Mouse (Mus musculus): ENCODE measurements around the gene Sub1. TPM values are rescaled to one million over a fixed set of nuclear protein-coding genes. Genes with fewer than 3 reads are reported as not detected.
A peak's percentile ranks its signal among the peaks of the same experiment; 100 is the strongest.

Sub1 gene
- polyA plus RNA-seq, 2 experiments from 2014 or later: 633 to 791 TPM

- ATAC-seq: no peak
These were observed 31.5 kb downstream of the Sub1 start for GRCm38 (mm10) chr15:11965201-11965845.

- ATAC-seq: no peak
These were observed 32.8 kb downstream of the Sub1 start for GRCm38 (mm10) chr15:11963791-11964525.

GRCm38 (mm10) chr15:11959716-11960115 lies 37.1 kb downstream of the Sub1 start:
- ATAC-seq: no peak

- ATAC-seq: no peak
These were observed 40.7 kb downstream of the Sub1 start for GRCm38 (mm10) chr15:11956129-11956528.

GRCm38 (mm10) chr15:11954190-11954589 lies 42.6 kb downstream of the Sub1 start:
- no peak for ATAC-seq

- peak; percentile 67 for ATAC-seq
These were observed 44.6 kb downstream of the Sub1 start for GRCm38 (mm10) chr15:11952159-11952558.

GRCm38 (mm10) chr15:11951181-11951580 lies 45.6 kb downstream of the Sub1 start:
- ATAC-seq: no peak

- no peak for ATAC-seq
These were observed 46.6 kb downstream of the Sub1 start for GRCm38 (mm10) chr15:11950144-11950543.

GRCm38 (mm10) chr15:11949490-11949889 lies 47.3 kb downstream of the Sub1 start:
- ATAC-seq: no peak

- no peak for ATAC-seq
These were observed 55.9 kb downstream of the Sub1 start for GRCm38 (mm10) chr15:11940855-11941254.

Other genes with a start within 250 kb of the Sub1 start
- not detected for gene Npr3, start 89.7 kb downstream of the Sub1 start, polyA plus RNA-seq (2017; shearing (Covaris generic))
- gene Zfr, start 120.8 kb upstream of the Sub1 start, polyA plus RNA-seq (2017; shearing (Covaris generic)): 100 to 1,000 TPM; 189 to 227 TPM
- gene Mtmr12, start 208.0 kb upstream of the Sub1 start, polyA plus RNA-seq (2017; shearing (Covaris generic)): 10 to 100 TPM; 20.1 to 22.6 TPM